Mouse (Mus musculus): ENCODE data around the gene Aoc3.
"Not testable (repeated sequence)": the region's sequence is repeated elsewhere in the genome, so short reads cannot be mapped to it uniquely, and the experiment has no call there.

The Aoc3 gene

DNA sequence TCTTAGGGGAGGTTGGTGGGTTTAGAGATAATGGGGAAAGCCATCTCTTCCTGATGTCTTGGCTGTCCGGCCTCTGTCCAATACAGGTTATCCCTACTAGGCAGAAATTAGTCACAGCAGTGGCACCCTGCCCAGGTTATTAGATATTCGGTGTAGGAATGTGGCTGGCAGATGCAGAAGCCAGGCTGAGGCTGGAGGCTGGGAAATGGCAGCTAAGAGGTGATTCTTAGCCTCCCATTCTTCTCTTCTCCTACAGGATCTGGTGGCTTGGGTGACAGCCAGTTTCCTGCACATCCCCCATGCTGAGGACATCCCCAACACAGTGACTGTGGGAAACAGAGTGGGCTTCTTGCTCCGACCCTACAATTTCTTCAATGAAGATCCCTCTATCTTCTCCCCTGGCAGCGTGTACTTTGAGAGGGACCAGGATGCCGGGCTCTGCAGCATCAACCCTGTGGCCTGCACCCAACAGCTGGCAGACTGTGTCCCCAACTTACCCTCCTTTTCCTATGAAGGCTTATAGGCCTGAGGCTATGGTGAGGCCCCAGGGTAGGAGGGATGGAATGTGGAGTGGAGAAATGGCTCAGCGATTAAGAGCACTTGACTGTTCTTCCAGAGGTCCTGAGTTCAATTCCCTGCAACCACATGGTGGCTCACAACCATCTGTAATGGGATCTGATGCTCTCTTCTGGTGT is 1.3 kb upstream of the Aoc3 start:
- DNase-seq (ENCODE audit: low spot score), result no peak

DNA sequence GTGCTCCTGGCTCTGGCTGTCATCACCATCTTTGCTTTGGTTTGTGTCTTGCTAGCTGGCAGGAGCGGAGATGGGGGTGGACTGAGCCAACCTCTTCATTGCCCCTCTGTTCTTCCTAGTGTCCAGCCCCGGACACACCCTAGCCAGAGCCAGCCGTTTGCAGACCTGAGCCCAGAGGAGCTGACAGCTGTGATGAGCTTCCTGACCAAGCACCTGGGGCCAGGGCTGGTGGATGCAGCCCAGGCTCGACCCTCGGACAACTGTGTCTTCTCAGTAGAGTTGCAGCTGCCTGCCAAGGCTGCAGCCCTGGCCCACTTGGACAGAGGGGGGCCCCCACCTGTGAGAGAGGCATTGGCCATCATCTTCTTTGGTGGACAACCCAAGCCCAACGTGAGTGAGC is 556 bp downstream of the Aoc3 start:
- DNase-seq (ENCODE audit: low spot score), result not testable (repeated sequence)

DNA sequence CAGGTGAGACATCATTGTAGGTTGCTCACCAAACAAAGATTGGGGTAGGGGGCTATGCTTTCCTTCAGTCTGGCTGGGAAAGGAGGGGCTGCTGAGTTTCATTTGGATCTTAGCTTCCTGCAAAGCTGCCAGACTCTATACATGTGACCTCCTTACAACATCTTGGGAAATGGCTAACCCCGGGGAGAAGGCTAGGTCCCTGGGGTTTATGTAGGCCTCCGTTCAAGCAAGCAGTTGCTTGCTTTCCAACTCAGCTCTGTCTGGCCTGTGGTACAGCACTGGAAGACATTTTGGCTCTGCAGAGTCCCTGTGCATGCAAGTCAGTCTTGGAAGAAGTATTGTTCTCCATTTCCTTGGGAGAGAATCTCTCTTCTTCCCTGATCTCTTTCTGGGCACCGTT is 2.1 kb downstream of the Aoc3 start:
- DNase-seq (ENCODE audit: low spot score), result no peak

DNA sequence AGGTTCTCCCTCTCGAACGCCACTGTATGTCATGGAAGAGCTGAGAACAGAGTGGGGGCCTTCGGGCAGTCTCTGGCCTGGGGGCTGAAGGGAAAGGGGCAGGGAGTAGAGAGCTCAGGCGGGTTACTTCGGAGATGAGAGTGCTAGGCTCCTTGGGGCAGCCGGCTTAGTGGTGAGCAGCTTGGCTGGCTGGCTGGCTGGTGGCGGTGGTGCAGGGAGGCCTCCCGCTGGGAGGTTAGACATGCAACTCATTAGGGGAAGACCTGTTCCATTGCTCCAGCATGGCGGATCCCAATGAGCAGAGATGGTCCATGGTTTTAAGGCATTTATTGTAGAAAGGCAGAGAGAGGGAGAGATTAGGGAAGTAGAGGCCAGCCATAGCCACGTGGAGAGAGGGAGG is 3.6 kb downstream of the Aoc3 start:
- DNase-seq (ENCODE audit: low spot score), result no peak

DNA sequence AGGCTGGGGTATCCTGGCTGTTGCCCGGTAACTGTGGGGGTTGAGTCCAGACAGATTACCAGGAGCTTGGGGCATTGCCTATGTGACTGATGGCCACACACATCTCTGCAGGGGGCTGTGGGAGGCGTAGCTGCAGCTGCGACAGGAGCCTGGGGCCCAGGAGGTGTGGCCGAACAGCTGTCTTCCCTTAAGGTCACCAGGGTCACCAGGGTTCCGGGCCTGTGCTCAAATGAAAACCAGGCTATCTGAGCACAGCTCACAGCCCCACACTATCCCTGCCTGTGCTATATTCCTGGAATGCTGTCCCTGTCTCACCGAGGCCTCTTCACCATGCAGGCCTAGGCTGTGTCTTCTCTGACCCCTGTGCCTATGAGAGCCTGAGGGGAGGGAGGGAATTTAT is 4.1 kb downstream of the Aoc3 start:
- DNase-seq (ENCODE audit: low spot score), result no peak

DNA sequence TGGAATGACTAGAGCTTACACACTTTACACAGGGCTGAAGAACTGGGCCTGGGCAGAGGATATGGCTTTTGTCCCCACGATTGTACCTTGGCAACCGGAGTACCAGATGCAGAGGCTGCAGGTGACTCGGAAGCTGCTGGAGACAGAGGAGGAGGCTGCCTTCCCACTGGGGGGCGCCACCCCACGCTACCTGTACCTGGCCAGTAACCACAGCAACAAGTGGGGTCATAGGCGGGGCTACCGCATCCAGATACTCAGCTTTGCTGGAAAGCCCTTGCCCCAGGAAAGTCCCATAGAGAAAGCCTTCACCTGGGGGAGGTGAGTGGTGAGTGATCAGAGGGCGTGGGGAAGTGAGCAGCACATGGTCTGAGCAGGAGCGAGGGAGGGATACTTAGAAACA is 5.3 kb downstream of the Aoc3 start:
- no peak for DNase-seq (ENCODE audit: low spot score)

DNA sequence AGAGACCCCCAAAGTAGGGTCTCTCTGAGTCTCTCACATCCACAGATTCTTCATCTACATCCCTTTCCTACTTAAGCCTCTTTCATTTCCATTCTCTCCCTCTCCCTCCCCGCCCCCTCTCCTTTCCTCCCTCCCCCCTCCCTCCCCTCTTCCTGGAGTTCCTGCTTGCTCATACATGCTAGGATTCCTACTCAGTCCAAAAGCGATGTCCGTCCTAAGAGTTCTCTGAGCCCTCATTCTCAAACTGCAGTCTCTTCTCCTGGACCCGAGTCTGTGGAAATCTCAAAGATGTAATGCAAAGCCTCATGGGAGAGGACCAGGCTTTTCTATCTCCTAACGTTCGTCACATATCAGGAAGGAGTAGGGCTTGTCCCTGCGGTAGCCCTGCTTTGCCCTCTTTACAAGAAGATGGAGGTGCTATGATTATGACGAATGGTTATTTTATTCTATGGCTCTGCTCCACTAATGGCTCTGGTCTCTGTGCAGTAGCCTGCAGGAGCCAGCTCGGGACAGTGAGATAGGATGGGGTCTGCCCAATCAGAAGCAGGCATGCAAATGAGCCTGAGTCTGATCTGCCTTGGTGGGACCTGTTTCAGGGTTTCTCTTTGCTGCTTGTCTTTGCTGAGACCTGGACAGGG is 7.8 kb downstream of the Aoc3 start:
- DNase-seq (ENCODE audit: low spot score), result no peak

DNA sequence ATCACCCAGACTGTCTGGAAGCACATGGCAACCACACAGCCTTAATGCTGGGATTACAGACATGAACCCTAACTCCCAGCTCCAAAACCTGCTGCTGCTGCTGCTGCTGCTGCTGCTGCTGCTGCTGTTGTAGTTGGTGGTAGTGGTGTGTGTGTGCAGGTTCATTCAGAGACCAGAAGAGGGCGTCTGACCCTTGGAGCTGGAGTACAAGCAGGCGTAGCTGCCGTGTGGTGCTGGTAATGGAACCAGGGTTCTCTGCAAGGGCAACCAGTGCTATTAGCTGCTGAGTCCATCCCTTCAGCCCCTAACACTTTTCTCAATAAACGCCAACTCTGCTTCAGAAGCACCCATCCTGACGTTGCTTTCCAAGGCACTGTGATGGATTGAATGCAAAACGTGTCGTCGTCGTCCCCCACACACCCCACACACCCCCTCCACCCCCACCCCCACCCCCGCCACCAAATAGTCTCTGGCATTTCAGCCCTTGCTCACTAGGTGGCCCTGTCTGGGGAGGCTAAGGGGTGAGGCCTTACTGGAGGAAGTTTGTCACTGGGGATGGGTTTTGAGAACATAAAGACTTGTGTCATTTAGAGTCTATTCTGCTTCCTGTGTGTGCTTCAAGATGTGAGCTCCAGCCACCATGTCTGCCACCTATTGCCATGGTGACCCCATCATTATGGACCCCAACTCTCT is 16.8 kb downstream of the Aoc3 start:
- no peak for DNase-seq (ENCODE audit: low spot score)

DNA sequence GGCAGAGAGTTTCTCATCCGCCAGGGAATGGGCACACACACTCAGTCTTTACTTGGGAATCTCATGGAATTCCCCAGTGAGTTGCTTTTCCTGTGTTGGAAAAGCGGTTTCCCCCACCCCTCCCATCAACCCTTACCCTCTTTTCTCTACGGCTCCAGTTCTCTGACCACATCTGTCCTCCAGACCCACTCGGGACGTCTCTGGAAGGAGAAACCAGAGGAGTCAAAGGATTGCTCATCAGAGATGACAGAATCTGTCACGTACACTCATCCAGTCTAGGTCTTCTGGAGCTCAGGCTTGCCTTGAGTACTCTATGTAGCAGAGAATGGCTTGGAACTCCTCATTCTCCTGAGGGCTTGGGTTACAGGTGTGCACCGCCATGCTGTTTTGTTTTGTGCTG is 18.4 kb downstream of the Aoc3 start:
- DNase-seq (ENCODE audit: low spot score), result no peak

DNA sequence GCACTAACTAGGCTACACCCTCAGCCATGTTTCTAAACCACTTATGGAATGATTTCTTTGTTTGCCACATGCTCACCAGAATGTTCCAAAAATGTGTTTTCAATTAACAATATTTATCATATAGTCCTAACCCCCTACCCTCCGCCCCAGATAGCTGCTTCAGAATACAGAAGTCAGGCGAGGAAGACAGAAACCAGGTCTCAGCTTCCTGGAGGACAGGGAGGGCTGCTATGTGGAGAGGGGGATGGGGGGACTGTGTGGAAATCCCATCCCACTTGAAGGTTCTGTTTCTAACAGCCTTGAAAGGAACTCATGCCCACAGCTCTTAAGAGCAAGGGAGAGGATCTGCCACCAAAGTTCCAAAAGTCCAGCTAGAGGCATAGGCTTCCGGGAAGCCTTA is 18.8 kb downstream of the Aoc3 start:
- no peak for DNase-seq (ENCODE audit: low spot score)

DNA sequence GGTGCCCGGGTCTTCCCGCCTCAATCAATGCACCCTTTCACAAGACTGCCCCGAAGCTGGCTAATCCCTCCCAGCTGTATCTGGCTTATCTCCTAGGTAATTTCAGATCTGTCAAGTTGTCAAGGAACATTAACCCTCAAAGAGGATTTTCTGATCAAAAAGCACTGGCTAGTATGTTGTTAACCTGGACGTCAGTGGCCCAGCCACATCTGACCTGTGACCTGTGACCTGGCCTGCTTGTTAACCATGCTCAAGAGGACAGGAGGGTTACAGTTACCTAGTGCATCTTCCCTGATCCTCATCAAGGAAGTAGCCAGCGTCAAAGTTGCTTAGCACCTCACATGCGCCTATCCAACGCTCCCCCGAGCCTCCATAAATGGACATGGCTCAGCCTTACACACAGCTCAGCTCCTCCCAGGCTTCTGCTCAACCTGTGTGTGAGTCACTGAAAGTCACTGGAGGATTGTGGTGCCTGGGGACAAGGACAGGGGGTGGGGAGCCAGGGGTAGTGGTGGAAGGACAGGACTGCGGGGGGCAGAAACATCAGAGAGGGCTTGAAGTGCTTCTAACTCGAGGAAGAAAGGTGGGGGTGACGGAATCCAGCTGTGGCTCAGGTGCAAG is 20.8 kb downstream of the Aoc3 start:
- DNase-seq (ENCODE audit: low spot score), result no peak

DNA sequence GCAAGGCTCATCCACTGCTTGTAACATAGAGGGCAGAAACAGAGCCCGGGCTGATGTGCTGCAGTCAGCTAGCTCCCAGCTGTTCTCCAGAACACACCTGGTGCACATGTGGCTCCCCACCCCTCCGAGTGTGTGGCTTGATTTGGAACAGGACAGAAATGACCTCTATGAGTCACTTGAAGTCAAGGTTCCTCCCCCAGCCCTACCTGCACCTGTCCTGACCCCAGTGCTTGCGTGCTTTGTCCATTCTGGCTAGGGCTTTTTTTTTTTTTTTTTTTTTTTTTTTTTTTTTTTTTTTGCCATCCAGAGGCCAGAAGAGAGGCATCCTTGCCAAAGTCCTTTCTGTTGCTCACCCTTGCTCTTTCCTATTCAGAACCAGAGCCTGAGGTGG is 21.3 kb downstream of the Aoc3 start:
- no peak for DNase-seq (ENCODE audit: low spot score)

DNA sequence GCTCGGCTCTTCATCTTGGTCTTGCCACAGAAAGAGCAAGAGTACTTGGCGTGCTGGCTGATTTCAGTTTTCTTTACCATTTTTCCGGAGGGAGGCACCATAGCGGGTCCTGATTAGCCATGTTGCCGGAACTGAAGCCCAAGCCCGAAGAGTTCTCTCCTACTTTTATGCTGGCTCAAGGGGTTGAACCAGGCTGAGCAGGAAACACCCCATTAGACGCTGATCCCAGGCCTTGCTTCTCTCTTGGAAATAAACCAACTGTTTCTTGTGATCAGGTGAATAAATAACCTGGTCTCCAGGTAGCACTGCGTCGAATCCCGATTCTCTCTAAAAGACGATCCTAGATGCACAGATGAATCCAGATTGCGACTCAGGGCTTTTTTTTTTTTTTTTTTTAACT is 23.0 kb downstream of the Aoc3 start:
- DNase-seq (ENCODE audit: low spot score), result no peak

DNA sequence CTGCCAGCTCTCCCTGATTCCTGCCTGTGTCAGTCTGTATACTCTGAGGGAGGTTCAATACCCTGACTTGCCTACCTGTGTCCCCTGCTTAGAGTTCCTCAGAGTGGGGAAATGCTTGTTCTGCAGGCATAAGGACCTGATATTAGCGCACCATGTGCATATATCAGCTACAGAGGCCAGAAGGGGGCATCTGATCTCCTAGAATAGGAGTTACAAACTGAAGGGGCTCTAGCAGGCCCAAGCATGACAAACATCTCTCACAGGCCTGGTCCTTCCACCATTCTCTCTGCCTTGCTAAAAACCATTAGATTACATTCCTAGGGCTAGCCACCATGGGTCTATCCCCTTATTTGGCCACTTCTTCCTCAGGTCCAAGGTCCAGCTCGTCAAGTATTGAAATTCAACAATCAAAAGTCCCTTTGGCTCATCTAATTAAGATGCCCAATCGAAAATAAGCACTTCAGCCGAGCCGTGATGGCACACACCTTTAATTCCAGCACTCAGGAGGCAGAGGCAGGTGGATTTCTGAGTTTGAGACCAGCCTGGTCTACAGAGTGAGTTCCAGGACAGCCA is 24.1 kb downstream of the Aoc3 start:
- DNase-seq (ENCODE audit: low spot score), result no peak

DNA sequence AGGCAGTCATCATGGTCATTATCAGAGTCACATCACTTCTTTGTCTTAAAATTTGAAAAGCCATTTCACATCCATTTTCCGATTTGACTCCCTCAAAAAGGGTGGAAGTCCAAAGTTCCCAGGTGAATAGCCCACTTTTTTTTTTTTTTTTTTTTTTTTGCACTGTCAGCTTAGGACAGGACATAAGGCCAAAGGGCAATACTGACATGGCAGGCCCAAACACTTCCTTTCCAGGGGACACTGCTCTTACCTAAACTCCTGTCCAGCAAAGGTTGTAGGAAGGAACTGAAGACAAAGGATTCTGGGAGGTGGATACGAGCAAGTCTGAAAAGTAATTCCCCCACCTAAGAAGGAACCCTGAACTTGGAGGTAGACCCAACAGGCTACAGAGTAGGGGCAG is 25.5 kb downstream of the Aoc3 start:
- DNase-seq (ENCODE audit: low spot score), result no peak

DNA sequence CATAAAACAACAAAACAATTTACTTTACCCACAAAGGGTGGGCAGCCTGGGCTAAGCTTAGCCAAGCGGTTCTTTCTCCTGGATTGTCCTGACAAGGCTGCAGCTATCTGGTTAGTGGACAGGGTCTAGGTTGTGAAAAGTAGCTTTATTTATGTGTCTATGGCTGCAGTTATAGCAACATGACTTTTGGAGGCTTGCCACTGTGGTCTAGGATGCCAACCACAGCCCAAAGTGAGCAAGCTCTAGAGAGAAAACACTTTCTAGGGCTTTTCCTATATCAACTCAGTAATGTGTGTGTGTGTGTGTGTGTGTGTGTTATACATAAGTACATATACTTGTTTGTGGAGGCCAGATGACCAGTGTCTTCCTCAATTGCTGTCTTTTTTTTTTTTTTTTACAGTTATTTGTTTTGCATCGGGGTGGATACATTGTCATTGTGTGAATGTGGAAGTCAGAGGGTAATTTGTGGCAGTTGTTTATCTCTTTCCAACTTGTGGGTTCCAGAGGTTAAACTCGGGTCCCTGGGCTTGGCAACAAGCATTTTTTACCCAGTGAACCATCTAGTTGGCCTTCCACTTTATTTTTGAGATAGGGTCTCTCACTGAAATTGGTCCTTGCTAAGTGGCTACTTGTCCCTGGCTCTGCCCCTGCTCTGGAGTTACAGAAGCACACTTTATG is 27.2 kb downstream of the Aoc3 start:
- no peak for DNase-seq (ENCODE audit: low spot score)

DNA sequence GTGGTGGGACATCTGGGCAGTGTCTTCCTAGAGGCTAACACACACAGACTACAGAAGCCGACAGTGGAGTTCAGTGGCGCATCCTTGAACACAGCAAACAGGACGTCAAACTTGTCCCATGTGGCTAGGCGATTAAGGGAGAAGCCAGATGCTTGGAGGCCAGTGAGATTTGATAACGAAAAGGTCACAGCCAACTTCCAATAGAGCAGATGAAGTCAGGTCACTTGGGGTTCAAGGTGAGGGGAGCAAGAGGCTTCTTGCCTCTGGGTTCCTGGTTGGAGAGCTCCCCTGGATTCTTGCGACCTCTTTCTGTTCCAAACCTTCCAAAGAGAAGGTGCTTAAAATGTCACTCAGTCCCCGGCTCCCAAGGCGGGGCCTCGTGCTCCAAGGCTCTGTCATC is 29.4 kb downstream of the Aoc3 start:
- no peak for DNase-seq (ENCODE audit: low spot score)

DNA sequence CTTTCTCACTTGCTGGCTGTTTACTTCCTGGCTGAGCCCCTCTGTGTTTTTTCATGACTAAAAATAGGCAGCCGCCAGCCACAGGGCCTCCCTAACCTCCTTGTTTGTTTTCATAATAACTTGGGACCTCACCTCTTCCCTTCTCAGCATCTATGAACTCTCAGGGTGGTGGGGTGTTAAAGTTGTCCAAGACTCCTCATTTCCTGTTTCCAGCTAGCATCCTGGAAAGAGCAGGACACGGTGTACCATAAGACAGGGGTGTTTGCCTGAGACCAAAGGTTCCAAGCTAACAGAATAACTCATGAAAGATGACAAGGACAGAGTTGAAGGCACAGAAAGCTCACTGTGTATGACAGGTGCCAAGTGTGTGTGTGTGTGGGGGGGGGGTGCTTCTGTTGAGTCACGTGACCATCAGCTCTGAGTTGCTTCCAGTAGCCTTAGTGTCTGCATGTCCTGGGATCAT is 30.3 kb downstream of the Aoc3 start:
- DNase-seq (ENCODE audit: low spot score), result no peak

DNA sequence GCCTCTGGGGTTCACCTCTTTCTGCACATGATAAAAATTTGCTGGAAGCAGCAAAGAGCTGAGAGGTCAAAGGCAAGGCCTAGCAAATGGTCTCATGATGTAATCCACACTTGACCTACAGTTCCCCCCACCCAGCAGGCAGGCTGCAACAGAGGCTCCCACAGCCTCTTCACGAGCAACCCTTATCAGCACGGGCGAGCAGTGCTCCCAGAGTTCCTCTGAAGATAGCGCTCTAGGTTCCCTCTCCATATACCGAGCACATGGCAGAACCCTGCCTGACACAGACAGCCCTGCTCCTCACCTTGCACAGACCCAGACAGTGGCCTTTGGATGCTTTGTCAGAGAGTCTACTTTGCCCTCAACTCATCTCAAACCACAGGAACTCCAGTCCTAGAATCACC is 34.1 kb downstream of the Aoc3 start:
- DNase-seq (ENCODE audit: low spot score), result no peak

DNA sequence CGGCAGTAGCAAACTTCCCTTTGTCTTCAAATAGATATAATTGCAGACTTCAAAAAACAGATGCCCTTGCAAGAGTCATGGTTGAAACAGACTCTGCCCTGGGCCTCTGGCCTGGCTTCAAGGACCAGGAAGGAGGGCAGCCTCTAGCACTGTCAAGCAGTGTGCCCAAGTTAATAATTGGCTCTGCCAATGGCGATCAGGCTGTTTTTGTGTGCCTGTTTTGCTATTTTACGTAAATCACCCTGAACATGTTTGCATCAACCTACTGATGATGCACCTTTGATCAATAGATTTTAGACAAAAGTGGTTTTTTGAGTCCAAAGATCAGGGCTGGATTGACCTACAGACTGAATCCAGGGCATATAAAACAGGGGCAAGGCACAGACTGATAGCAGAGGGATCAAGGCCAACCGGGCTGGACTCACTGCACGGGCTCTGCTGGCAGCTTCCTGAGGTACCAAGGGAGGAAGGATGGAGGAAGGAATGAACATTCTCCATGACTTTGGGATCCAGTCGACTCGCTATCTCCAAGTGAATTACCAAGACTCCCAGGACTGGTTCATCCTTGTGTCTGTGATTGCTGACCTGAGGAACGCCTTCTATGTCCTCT is 37.0 kb downstream of the Aoc3 start, which contains the start of gene G6pc:
G6pc (plus strand) TSS at position 236 of the 610 bp plus-strand sequence.
- DNase-seq (ENCODE audit: low spot score), result no peak

DNA sequence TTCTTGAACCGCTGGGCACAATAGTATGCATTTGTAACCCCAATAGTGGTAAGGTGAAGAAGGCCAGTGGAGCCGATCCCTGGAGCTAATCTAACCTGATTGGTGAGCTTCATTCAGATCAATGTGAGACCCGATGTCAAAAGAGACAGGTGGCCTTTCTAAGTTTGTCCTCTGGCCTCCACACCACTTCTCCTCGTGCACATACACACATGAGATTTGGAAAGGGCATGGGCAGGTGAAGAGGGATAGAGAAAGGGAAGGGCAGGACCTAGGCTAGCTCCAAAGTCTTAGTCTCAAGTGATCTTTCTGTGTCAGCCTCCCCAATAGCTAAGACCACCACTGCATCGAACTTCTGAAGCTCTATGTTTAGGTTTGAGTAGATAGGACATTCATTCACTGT is 39.7 kb downstream of the Aoc3 start:
- DNase-seq (ENCODE audit: low spot score), result no peak
